Mouse (Mus musculus) liver, embryonic 14.5 days (tissue): ENCODE measurements around the gene Axdnd1.

Experiments
- CTCF ChIP-seq: IDR thresholded peaks from 2 replicates; pipeline ENCODE4 v1.5.1; 2016; ENCODE audit warnings: antibody characterized with exemption, low read depth, control low read depth
- EP300 ChIP-seq: IDR thresholded peaks from 2 replicates; pipeline ENCODE4 v1.6.1; 2016; ENCODE audit warnings: antibody characterized with exemption, low read depth

- TF ChIP-seq CTCF = no peak
- no peak for TF ChIP-seq EP300
Measured at GRCm38 (mm10) chr1:156458391-156459060, 37.6 kb upstream of the Axdnd1 start.
